ENCODE assay signal across 8 mouse cellular contexts in genomic region chr3:103791230-103792110, GRCm38 (mm10). TPM values are rescaled to one million over a fixed set of nuclear protein-coding genes. Genes with fewer than 3 reads are reported as not detected.
DNase-seq lines count a peak whose midpoint lies in the region; ATAC-seq and TF ChIP-seq lines count a peak whose summit lies in the region.

Hipk1 (minus strand) TSS chr3:103791563.

- peak; percentile 71 to 84 for TF ChIP-seq POLR2A in MEL (IDR thresholded peaks at IDR 0.05; ENCODE audit: control insufficient read depth in 1 of 2, insufficient read depth in 1 of 2, low read depth in 1 of 2, low read length in 2 of 2, poor library complexity in 1 of 2)
- peak; percentile 94 for TF ChIP-seq POLR2A in cerebellum, adult 2 months (IDR thresholded peaks at IDR 0.05; ENCODE audit: borderline replicate concordance, insufficient read depth, low read length)

- no peak for TF ChIP-seq CTCF in MEL (IDR thresholded peaks at IDR 0.05 in 2 of 3, conservative IDR thresholded peaks at IDR 0.05 in 1 of 3; ENCODE audit: control insufficient read depth in 1 of 3, insufficient read depth in 1 of 3, low read depth in 2 of 3, low read length in 3 of 3, poor library complexity in 1 of 3, severe bottlenecking in 1 of 3)
- TF ChIP-seq CTCF in cerebellum, adult 2 months (IDR thresholded peaks at IDR 0.05; ENCODE audit: borderline replicate concordance, insufficient read depth, low read depth, low read length) = 0 out of 2 replicates have a peak, but pooled peaks have one; percentile 6
- TF ChIP-seq CTCF in lung, postnatal 0 days (IDR thresholded peaks at IDR 0.05) = peak; percentile 28; the same call in 1 of the 2 replicates

- H3K79me2 ChIP-seq in MEL (ENCODE audit: control insufficient read depth, insufficient read depth, low read length, poor library complexity) = peaks cover 39% of the 10 kb centered on the region

- 7% methylated on average over 49 of the region's 49 CpGs for WGBS in cerebellum, adult 2 months
- WGBS in hindbrain, embryonic 10.5 days = 11% methylated on average over 49 of the region's 49 CpGs
- 12% methylated on average over 43 of the region's 49 CpGs for WGBS in lung, postnatal 0 days

- H3K4me2 ChIP-seq in lung, postnatal 0 days (replicated peaks; ENCODE audit: low read depth, low read length) = peak within 1 kb of the TSS; percentile 75

- H3K4me3 ChIP-seq in MEL (ENCODE audit: control insufficient read depth in 1 of 2, insufficient read depth in 1 of 2, low read depth in 2 of 2, low read length in 2 of 2) = peak within 1 kb of the TSS; percentile 75 to 91
- H3K4me3 ChIP-seq in cerebellum, adult 2 months (replicated peaks; ENCODE audit: insufficient read depth, low read depth, low read length) = peak within 1 kb of the TSS; percentile 96
- H3K4me3 ChIP-seq in hindbrain, embryonic 10.5 days = peak within 1 kb of the TSS; percentile 94
- peak within 1 kb of the TSS; percentile 96 for H3K4me3 ChIP-seq in lung, postnatal 0 days (ENCODE audit: low read depth, low read length)

- no peak for TF ChIP-seq RAD21 in MEL (IDR thresholded peaks at IDR 0.05; ENCODE audit: low read depth, low read length)

- peaks cover 0 to 32% of the 10 kb centered on the region in 2 experiments; a peak in 2 of 4 replicates for H3K36me3 ChIP-seq in MEL (ENCODE audit: control insufficient read depth in 1 of 2, insufficient read depth in 2 of 2, low read length in 2 of 2)
- no peaks in the 10 kb centered on the region for H3K36me3 ChIP-seq in hindbrain, embryonic 10.5 days
- no peaks in the 10 kb centered on the region for H3K36me3 ChIP-seq in lung, postnatal 0 days (ENCODE audit: insufficient read depth, low read length)

- H3K4me1 ChIP-seq in MEL (ENCODE audit: control insufficient read depth in 1 of 2, insufficient read depth in 2 of 2, low read length in 2 of 2) = peaks cover 13 to 18% of the 10 kb centered on the region in 2 experiments
- H3K4me1 ChIP-seq in cerebellum, adult 2 months (ENCODE audit: control insufficient read depth, insufficient read depth, low read length) = peaks cover 4% of the 10 kb centered on the region; the same call in 1 of the 2 replicates
- peaks cover 23% of the 10 kb centered on the region for H3K4me1 ChIP-seq in hindbrain, embryonic 10.5 days (replicated peaks)
- peaks cover 7% of the 10 kb centered on the region for H3K4me1 ChIP-seq in lung, postnatal 0 days (ENCODE audit: insufficient read depth, low read depth, low read length)

- H3K9me3 ChIP-seq in MEL (replicated peaks; ENCODE audit: insufficient read depth, low read length) = no peaks in the 10 kb centered on the region
- H3K9me3 ChIP-seq in hindbrain, embryonic 10.5 days = no peaks in the 10 kb centered on the region
- no peaks in the 10 kb centered on the region for H3K9me3 ChIP-seq in lung, postnatal 0 days (ENCODE audit: low read length)

- H3K27me3 ChIP-seq in MEL (ENCODE audit: control insufficient read depth in 1 of 2, insufficient read depth in 2 of 2, low read length in 2 of 2) = no peaks in the 10 kb centered on the region
- no peaks in the 10 kb centered on the region for H3K27me3 ChIP-seq in cerebellum, adult 2 months (ENCODE audit: control insufficient read depth, insufficient read depth, low read length)
- H3K27me3 ChIP-seq in hindbrain, embryonic 10.5 days (ENCODE audit: insufficient read depth, poor library complexity, severe bottlenecking) = no peaks in the 10 kb centered on the region
- H3K27me3 ChIP-seq in lung, postnatal 0 days (replicated peaks; ENCODE audit: insufficient read depth, low read length) = no peaks in the 10 kb centered on the region

- peak within 1 kb of the TSS; percentile 87 for H3K27ac ChIP-seq in MEL (ENCODE audit: control insufficient read depth, low read depth, low read length)
- peak within 1 kb of the TSS; percentile 99 for H3K27ac ChIP-seq in cerebellum, adult 2 months (ENCODE audit: insufficient read depth, low read length)
- peak within 1 kb of the TSS; percentile 98 for H3K27ac ChIP-seq in hindbrain, embryonic 10.5 days
- peak within 1 kb of the TSS; percentile 93 for H3K27ac ChIP-seq in lung, postnatal 0 days (ENCODE audit: low read length)

- peak; percentile 94 for DNase-seq in MEL (ENCODE audit: low read depth, low spot score)
- peak; percentile 97 for DNase-seq in cerebellum, adult 2 months
- peak; percentile 93 for DNase-seq in hindbrain, embryonic 10.5 days (ENCODE audit: low spot score)
- peak; percentile 95 for DNase-seq in layer of hippocampus, adult 9-11 months
- DNase-seq in lung, postnatal 0 days (ENCODE audit: low spot score) = peak; percentile 97
- peak; percentile 83 for DNase-seq in ovary, postnatal 14 days (ENCODE audit: low spot score)
- DNase-seq in thymus, postnatal 14 days = peak; percentile 96

- TF ChIP-seq EP300 in MEL (IDR thresholded peaks at IDR 0.05; ENCODE audit: low read depth in 1 of 2, low read length in 2 of 2) = peak in 1 of 2 experiments; percentile 32; a peak in 2 of 4 replicates
- peak; percentile 15; the same call in 1 of the 2 replicates for TF ChIP-seq EP300 in lung, postnatal 0 days (IDR thresholded peaks at IDR 0.05)

- H3K9ac ChIP-seq in MEL (ENCODE audit: control insufficient read depth, low read depth, low read length, poor library complexity, severe bottlenecking) = peak within 1 kb of the TSS; percentile 92
- peak within 1 kb of the TSS; percentile 93 for H3K9ac ChIP-seq in lung, postnatal 0 days (replicated peaks; ENCODE audit: low read depth)

- peak; percentile 98 for ATAC-seq in frontal cortex, adult (ENCODE audit: low TSS enrichment)
- ATAC-seq in lung, postnatal 0 days = peak; percentile 94

TF ChIP-seq in MEL, 35 proteins besides CTCF, POLR2A, EP300 and RAD21 (continues in another document):
- TF ChIP-seq USF1 (IDR thresholded peaks at IDR 0.05; ENCODE audit: low read depth, low read length) (no peak), POLR2AphosphoS2 (IDR thresholded peaks at IDR 0.05; ENCODE audit: low read length) (peak; percentile 74; the same call in 1 of the 2 replicates), GABPA (IDR thresholded peaks at IDR 0.05; ENCODE audit: low read depth, low read length) (no peak), NRF1 (IDR thresholded peaks at IDR 0.05; ENCODE audit: insufficient read depth, low read depth, low read length, poor library complexity, severe bottlenecking) (peak; percentile 47), NELFE (IDR thresholded peaks at IDR 0.05; ENCODE audit: low read depth, low read length) (peak; percentile 63), TBP (IDR thresholded peaks at IDR 0.05; ENCODE audit: low read depth, low read length) (0 out of 2 replicates have a peak, but pooled peaks have one; percentile 46), CHD1 (IDR thresholded peaks at IDR 0.05; ENCODE audit: low read depth, low read length) (peak; percentile 87), ELF1 (IDR thresholded peaks at IDR 0.05; ENCODE audit: low read depth, low read length) (peak; percentile 90), UBTF (IDR thresholded peaks at IDR 0.05; ENCODE audit: borderline replicate concordance, insufficient read depth, low read depth, low read length) (no peak), CHD2 (IDR thresholded peaks at IDR 0.05; ENCODE audit: low read length) (no peak), ZMIZ1 (IDR thresholded peaks at IDR 0.05; ENCODE audit: low read depth, low read length) (no peak), TAL1 (IDR thresholded peaks at IDR 0.05; ENCODE audit: low read length) (peak; percentile 19; the same call in 1 of the 2 replicates), HCFC1 (IDR thresholded peaks at IDR 0.05; ENCODE audit: low read depth, low read length) (peak; percentile 85), GATA1 (IDR thresholded peaks at IDR 0.05; ENCODE audit: low read depth, low read length) (no peak), MAFK (IDR thresholded peaks at IDR 0.05; ENCODE audit: borderline replicate concordance, low read depth, low read length) (0 out of 2 replicates have a peak, but pooled peaks have one; percentile 5), SIN3A (IDR thresholded peaks at IDR 0.05; ENCODE audit: low read length) (peak; percentile 82), E2F4 (IDR thresholded peaks at IDR 0.05; ENCODE audit: borderline replicate concordance, low read depth, low read length) (no peak), TCF12 (IDR thresholded peaks at IDR 0.05; ENCODE audit: low read depth, low read length) (peak; percentile 56; the same call in 1 of the 2 replicates), USF2 (IDR thresholded peaks at IDR 0.05; ENCODE audit: borderline replicate concordance in 1 of 2, insufficient read depth in 1 of 2, low read depth in 1 of 2, low read length in 2 of 2) (no peak), BHLHE40 (IDR thresholded peaks at IDR 0.05; ENCODE audit: borderline replicate concordance, low read depth, low read length) (no peak), ZNF384 (IDR thresholded peaks at IDR 0.05; ENCODE audit: low read depth, low read length) (peak; percentile 2; the same call in 1 of the 2 replicates), ZC3H11A (IDR thresholded peaks at IDR 0.05; ENCODE audit: low read depth, low read length) (0 out of 2 replicates have a peak, but pooled peaks have one; percentile 2), MAX (IDR thresholded peaks at IDR 0.05; ENCODE audit: low read length) (peak; percentile 71; the same call in 1 of the 2 replicates), MXI1 (IDR thresholded peaks at IDR 0.05; ENCODE audit: low read depth, low read length) (peak; percentile 76), MYC (IDR thresholded peaks at IDR 0.05; ENCODE audit: low read depth, low read length) (no peak), POLR2AphosphoS5 (IDR thresholded peaks at IDR 0.05; ENCODE audit: borderline replicate concordance, low read depth, low read length) (no peak), KAT2A (conservative IDR thresholded peaks at IDR 0.05; ENCODE audit: low read depth, low read length) (no peak; the same call in 1 of the 2 replicates), ETS1 (IDR thresholded peaks at IDR 0.05; ENCODE audit: low read depth, low read length) (peak; percentile 12; the same call in 1 of the 2 replicates), SMC3 (IDR thresholded peaks at IDR 0.05; ENCODE audit: low read depth, low read length) (no peak), RCOR1 (IDR thresholded peaks at IDR 0.05; ENCODE audit: low read depth, low read length) (no peak; the same call in 1 of the 2 replicates), ZKSCAN1 (IDR thresholded peaks at IDR 0.05; ENCODE audit: low read depth, low read length) (no peak), MYB (IDR thresholded peaks at IDR 0.05; ENCODE audit: low read depth, low read length) (no peak)

RNA-seq across cellular contexts. Expression of gene Hipk1, which starts in this region (rescaled TPM):
- 16.7 and 17.8 TPM in 2 replicates for total RNA-seq in MEL (2012; rRNA removed)
- 10 to 100 TPM in 1 of 2 experiments, not detected in 1; 28.7 TPM for polyA plus RNA-seq in MEL (2012; ENCODE audit: insufficient read depth in 1 of 2, insufficient read length in 2 of 2, low read depth in 1 of 2, low replicate concordance in 2 of 2, missing spikeins in 1 of 2)
- polyA plus RNA-seq in cerebellum, adult 2 months (2012; rRNA removed) = 59.6 and 65.2 TPM in 2 replicates
- polyA plus RNA-seq in hindbrain, embryonic 10.5 days (2016; fragmentation: Nextera tagmentation; extraction: Ambion mirVana) = 10.4 and 10.7 TPM in 2 replicates
- polyA plus RNA-seq in lung, postnatal 0 days (2015; fragmentation: Nextera tagmentation; extraction: Ambion mirVana) = 13.8 and 14.1 TPM in 2 replicates

Comparison
In these comparisons a context has a peak if more than half of its experiments do, and no peak if none do; other contexts are left out.
1. Peak in every context shown above with its lines: DNase-seq, ATAC-seq, H3K4me3 ChIP-seq and H3K27ac ChIP-seq.
2. CTCF ChIP-seq: peak in cerebellum, adult 2 months (single experiment) and lung, postnatal 0 days (single experiment); none in MEL (0 of 3).